Mouse (Mus musculus): ENCODE measurements around the gene Lrrc3c. TPM values are rescaled to one million over a fixed set of nuclear protein-coding genes. Genes with fewer than 3 reads are reported as not detected.

Gene Lrrc3c
- polyA plus RNA-seq, 1 experiment: not detected

GRCm38 (mm10) chr11:98637501-98637900 is 39.4 kb downstream of the Lrrc3c start:
- no peak overlapping the region for H3K4me3 ChIP-seq (replicated peaks)
- no peak for TF ChIP-seq TAL1 (IDR thresholded peaks at IDR 0.05; ENCODE audit: low read length)
- TF ChIP-seq GATA1 (IDR thresholded peaks at IDR 0.05; ENCODE audit: low read length): no peak
- H3K27me3 ChIP-seq (ENCODE audit: control insufficient read depth): peaks cover 4% of the 10 kb centered on the region
- H3K9me3 ChIP-seq (ENCODE audit: control insufficient read depth, low read length): no peaks in the 10 kb centered on the region; the same call in 1 of the 2 replicates
- no peaks in the 10 kb centered on the region; the same call in 1 of the 2 replicates for H3K4me1 ChIP-seq (ENCODE audit: control insufficient read depth)
- no peaks in the 10 kb centered on the region for H3K36me3 ChIP-seq (ENCODE audit: control insufficient read depth)

- no peaks in the 10 kb centered on the region; the same call in 1 of the 2 replicates for H3K4me1 ChIP-seq (ENCODE audit: control insufficient read depth)
- no peaks in the 10 kb centered on the region for H3K36me3 ChIP-seq (ENCODE audit: control insufficient read depth)
- no peaks in the 10 kb centered on the region; the same call in 1 of the 2 replicates for H3K9me3 ChIP-seq (ENCODE audit: control insufficient read depth, low read length)
- no peak for TF ChIP-seq TAL1 (IDR thresholded peaks at IDR 0.05; ENCODE audit: low read length)
- no peak for TF ChIP-seq GATA1 (IDR thresholded peaks at IDR 0.05; ENCODE audit: low read length)
- H3K4me3 ChIP-seq (replicated peaks): no peak overlapping the region
- no peaks in the 10 kb centered on the region; the same call in 1 of the 2 replicates for H3K27me3 ChIP-seq (ENCODE audit: control insufficient read depth)
Measured at GRCm38 (mm10) chr11:98640091-98640490, 42.0 kb downstream of the Lrrc3c start.

GRCm38 (mm10) chr11:98644757-98645156 is 46.7 kb downstream of the Lrrc3c start:
- H3K9me3 ChIP-seq (ENCODE audit: control insufficient read depth, low read length): no peaks in the 10 kb centered on the region
- peaks cover 4% of the 10 kb centered on the region for H3K27me3 ChIP-seq (ENCODE audit: control insufficient read depth)
- H3K4me3 ChIP-seq (replicated peaks): no peak overlapping the region
- no peak for TF ChIP-seq TAL1 (IDR thresholded peaks at IDR 0.05; ENCODE audit: low read length)
- TF ChIP-seq GATA1 (IDR thresholded peaks at IDR 0.05; ENCODE audit: low read length): no peak
- no peaks in the 10 kb centered on the region for H3K4me1 ChIP-seq (ENCODE audit: control insufficient read depth)
- no peaks in the 10 kb centered on the region for H3K36me3 ChIP-seq (ENCODE audit: control insufficient read depth)

- no peaks in the 10 kb centered on the region for H3K36me3 ChIP-seq (ENCODE audit: control insufficient read depth)
- no peaks in the 10 kb centered on the region for H3K9me3 ChIP-seq (ENCODE audit: control insufficient read depth, low read length)
- peaks cover 9% of the 10 kb centered on the region for H3K27me3 ChIP-seq (ENCODE audit: control insufficient read depth)
- H3K4me1 ChIP-seq (ENCODE audit: control insufficient read depth): no peaks in the 10 kb centered on the region
- no peak overlapping the region for H3K4me3 ChIP-seq (replicated peaks)
- TF ChIP-seq GATA1 (IDR thresholded peaks at IDR 0.05; ENCODE audit: low read length) (no peak), TAL1 (IDR thresholded peaks at IDR 0.05; ENCODE audit: low read length) (no peak)
Measured at GRCm38 (mm10) chr11:98645946-98646345, 47.9 kb downstream of the Lrrc3c start.

- TF ChIP-seq TAL1 (IDR thresholded peaks at IDR 0.05; ENCODE audit: low read length) (no peak), GATA1 (IDR thresholded peaks at IDR 0.05; ENCODE audit: low read length) (no peak)
- H3K9me3 ChIP-seq (ENCODE audit: control insufficient read depth, low read length): no peaks in the 10 kb centered on the region
- peaks cover 9% of the 10 kb centered on the region for H3K27me3 ChIP-seq (ENCODE audit: control insufficient read depth)
- no peaks in the 10 kb centered on the region for H3K4me1 ChIP-seq (ENCODE audit: control insufficient read depth)
- H3K36me3 ChIP-seq (ENCODE audit: control insufficient read depth): no peaks in the 10 kb centered on the region
- H3K4me3 ChIP-seq (replicated peaks): no peak within 1 kb of the TSS
Measured at GRCm38 (mm10) chr11:98646459-98646858, 48.4 kb downstream of the Lrrc3c start, which contains the start of gene Gsdma2. Gene Gsdma2 (plus strand): TSS chr11:98646759.

Other genes starting within 250 kb of the Lrrc3c start
- gene Ppp1r1b, start 249.9 kb upstream of the Lrrc3c start, polyA plus RNA-seq (2012): 0.02 TPM in 1 of 2 replicates, not detected in the other
- gene Stard3, start 239.9 kb upstream of the Lrrc3c start, polyA plus RNA-seq (2012): 1.2 and 1.7 TPM in 2 replicates
- not detected in 2 replicates for gene Tcap, start 214.5 kb upstream of the Lrrc3c start, polyA plus RNA-seq (2012)
- not detected in 2 replicates for gene Pnmt, start 211.8 kb upstream of the Lrrc3c start, polyA plus RNA-seq (2012)
- 0.91 and 1.1 TPM in 2 replicates for gene Pgap3, start 197.8 kb upstream of the Lrrc3c start, polyA plus RNA-seq (2012)
- gene Erbb2, start 185.8 kb upstream of the Lrrc3c start, polyA plus RNA-seq (2012): 0.01 TPM in 1 of 2 replicates, not detected in the other
- 3.1 and 4.4 TPM in 2 replicates for gene Mien1, start 159.3 kb upstream of the Lrrc3c start, polyA plus RNA-seq (2012)
- 0.11 and 0.13 TPM in 2 replicates for gene Grb7, start 151.9 kb upstream of the Lrrc3c start, polyA plus RNA-seq (2012)
- not detected in 2 replicates for gene Ikzf3, start 52.3 kb upstream of the Lrrc3c start, polyA plus RNA-seq (2012)
- gene Zpbp2, start 47.2 kb upstream of the Lrrc3c start, polyA plus RNA-seq (2012): 0.08 and 0.09 TPM in 2 replicates
- gene Ormdl3, start 10.9 kb upstream of the Lrrc3c start, polyA plus RNA-seq (2012): 13.5 and 13.6 TPM in 2 replicates
- gene Gm12355, start 27.4 kb downstream of the Lrrc3c start, polyA plus RNA-seq (2012): not detected in 2 replicates
- gene Gsdma3, start 28.1 kb downstream of the Lrrc3c start, polyA plus RNA-seq (2012): not detected in 2 replicates
- gene Gsdma2, start 48.5 kb downstream of the Lrrc3c start, polyA plus RNA-seq (2012): not detected in 2 replicates
- gene Gsdma, start 66.1 kb downstream of the Lrrc3c start, polyA plus RNA-seq (2012): 0.03 TPM in 1 of 2 replicates, not detected in the other
- gene Psmd3, start 84.3 kb downstream of the Lrrc3c start, polyA plus RNA-seq (2012): 15.0 and 17.0 TPM in 2 replicates
- not detected in 2 replicates for gene Csf3, start 103.0 kb downstream of the Lrrc3c start, polyA plus RNA-seq (2012)
- gene Med24, start 131.1 kb downstream of the Lrrc3c start, polyA plus RNA-seq (2012): 13.2 and 14.4 TPM in 2 replicates
- 3.2 TPM in 2 replicates for gene Thra, start 142.3 kb downstream of the Lrrc3c start, polyA plus RNA-seq (2012)
- 0.22 and 0.29 TPM in 2 replicates for gene Nr1d1, start 177.0 kb downstream of the Lrrc3c start, polyA plus RNA-seq (2012)
- 2.7 TPM in 2 replicates for gene Msl1, start 197.2 kb downstream of the Lrrc3c start, polyA plus RNA-seq (2012)
- 2.6 and 3.3 TPM in 2 replicates for gene Casc3, start 206.6 kb downstream of the Lrrc3c start, polyA plus RNA-seq (2012)
- gene Rapgefl1, start 238.5 kb downstream of the Lrrc3c start, polyA plus RNA-seq (2012): not detected in 2 replicates

Data from erythroblast, embryonic 14.5 days (primary cell).